Mouse (Mus musculus) adrenal gland, adult 18-20 months (tissue): ENCODE measurements at regions not wholly inside any gene's neighbourhood (a gene's known extent, or its start where the extent isn't known, plus 50 kb on each side); places are given as distances from the start of the nearest gene placed in this dataset.
A peak's percentile ranks its signal among the peaks of the same experiment; 100 is the strongest.
"Not testable (repeated sequence)": the region's sequence is repeated elsewhere in the genome, so short reads cannot be mapped to it uniquely, and the experiment has no call there.

Source experiments
- DNase-seq, 2 experiments: peaks; one replicate each; pipeline ENCODE4 v3.0.0; 2021 to 2022; ENCODE audit warnings: low spot score in 2 of 2

DNA sequence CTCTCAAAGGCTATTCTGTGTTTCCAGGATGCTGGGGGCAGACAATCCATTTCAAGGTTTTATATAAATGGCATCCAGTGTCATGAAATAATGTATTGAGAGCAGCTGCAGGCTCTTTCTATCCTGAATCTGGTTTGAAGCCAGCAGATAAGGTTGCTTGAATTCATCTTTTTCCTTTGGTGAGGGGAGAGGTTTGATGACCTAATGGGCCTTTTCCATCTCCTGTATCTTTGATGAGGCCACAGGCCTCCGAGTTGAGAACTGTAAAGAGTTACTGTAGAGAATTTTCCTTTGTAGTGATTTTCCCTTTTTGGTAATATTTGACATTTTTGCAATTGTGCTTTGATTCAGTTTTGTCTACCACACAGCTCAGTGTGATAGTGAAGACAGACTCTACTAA lies 458.8 kb upstream of the 1700008P02Rik start:
- no peak for DNase-seq

DNA sequence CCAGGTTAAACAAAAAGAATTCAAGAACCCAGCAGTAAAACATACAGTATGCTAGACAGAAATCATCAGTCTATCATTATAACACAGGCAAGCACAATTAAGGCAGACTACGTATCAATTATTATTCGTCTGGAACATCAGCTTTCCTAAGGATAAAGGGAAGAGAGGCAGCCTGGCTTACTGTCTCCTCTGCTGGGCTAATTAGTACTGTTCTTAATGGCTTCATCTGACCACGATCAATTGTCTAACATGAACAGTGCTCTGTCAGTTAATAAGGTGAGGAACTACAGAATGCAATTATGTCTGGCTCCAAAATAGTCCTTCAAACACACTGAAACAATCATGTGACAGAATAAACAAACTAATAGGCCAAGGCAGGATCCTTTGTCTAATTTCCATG lies 456.6 kb upstream of the 1700008P02Rik start:
- DNase-seq = no peak

DNA sequence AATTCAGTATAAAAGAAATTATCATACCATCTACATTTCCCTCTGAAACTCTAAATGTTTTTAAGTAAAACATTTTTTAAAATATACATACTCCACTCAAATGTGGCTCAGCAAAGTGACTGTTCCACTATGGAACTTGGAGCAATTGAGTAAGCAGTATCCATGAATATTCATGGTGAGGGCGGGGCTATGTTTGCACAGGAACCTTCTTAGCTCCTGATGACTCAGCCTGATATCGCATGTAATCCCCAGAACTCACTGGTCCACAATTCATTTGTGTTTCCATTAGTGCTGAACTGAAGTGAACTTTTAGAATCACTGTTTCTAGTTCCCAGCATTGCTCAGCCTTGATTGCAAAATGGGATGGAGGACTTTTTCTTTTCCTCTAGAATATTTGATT lies 454.2 kb upstream of the 1700008P02Rik start:
- DNase-seq = no peak

DNA sequence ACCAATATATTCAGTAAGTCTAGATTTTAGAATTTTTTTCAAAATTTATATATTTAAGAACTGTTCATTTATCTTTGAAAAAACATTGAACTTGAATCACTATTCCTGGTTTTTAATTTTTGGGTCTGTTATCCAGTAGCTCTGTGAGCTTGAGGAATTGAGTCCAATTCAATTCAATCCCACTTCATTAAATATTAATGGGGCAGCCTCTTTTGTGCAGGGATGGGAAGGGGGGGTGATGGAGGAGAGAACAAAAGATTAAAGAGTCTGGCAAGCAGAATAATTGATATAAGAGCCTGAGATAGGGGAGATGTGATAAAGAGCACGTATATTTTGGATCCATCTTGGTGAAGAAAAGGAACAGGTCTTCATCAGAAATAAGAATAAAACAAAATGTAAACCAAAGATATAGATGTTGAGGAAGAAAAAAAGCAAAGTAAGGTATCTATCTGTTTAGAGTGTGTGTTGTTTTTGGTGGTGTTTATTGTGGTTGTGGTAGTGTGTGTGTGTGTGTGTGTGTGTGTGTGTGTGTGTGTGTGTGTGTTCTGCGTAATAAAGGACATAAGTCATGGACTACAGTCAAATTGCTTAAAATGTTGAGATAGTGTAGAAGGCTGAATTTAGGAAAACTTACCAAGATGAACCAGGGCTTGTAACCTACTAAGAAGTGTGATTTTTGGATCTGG lies 421.3 kb upstream of the 1700008P02Rik start:
- DNase-seq = no peak

DNA sequence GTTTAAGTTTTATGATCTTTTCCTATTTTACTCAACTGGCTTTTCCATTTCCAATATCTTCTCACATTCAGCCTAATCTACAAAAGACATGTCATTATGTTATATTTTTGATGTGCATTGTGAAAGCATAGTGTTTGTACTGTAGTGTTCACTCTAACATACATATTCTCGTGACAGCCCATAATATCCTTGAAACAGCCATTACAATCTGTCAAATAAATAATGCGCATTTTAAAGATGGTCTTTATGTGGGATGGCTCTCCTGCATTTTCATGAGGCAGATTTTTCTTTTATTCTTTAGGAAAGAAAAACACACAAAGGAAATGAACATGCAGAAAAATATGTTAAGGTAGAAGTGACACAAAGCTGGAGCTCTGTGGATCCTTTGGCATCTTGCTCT lies 415.6 kb upstream of the 1700008P02Rik start:
- no peak for DNase-seq

DNA sequence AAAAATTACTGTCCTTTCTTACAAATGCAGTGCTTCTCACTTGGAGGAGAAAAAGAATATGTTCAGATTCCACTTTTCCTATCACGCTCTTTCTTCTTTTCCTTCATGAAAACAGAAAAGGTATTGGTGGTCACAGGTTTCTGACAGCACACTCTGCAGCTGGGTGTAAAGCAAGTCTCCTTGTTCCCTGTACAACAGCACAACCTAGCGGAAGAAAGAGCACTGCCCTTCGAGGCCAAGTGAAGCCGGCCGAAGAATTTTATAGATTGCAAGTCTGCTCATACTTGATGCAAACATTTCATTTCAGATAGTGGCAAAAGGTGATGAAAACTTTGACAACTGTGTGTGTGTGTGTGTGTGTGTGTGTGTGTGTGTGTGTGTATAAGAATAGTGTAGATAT lies 407.6 kb upstream of the 1700008P02Rik start:
- peak; percentile 5 to 25 for DNase-seq

DNA sequence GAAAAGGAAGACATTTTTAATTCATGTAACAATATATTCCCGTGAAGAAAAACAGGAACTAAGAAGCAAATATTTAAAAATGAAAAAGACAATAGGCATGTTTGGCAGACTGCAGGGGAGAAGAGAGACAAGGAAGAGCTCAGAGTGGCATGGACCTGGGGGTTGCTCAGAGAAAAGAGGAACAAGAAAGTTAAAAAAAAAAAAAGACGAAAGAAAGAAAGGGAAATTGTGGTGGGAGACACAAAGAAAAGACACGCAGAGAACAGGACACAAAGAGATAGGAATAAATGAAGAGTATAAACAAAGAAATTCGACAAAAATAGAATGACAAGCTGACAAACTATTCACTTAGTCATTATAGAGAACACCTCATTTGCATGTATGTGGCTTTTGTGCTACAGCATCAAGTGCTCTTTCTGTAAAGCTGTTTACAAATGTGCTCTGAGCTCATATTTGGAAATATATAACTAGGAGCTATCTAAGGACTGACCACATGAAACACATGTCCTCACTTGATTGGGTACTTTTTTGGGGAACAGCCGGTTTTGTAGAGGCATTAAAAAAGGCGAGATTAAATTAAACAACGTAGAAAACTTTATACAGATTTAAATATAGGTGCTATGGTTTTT lies 394.2 kb upstream of the 1700008P02Rik start:
- no peak for DNase-seq

DNA sequence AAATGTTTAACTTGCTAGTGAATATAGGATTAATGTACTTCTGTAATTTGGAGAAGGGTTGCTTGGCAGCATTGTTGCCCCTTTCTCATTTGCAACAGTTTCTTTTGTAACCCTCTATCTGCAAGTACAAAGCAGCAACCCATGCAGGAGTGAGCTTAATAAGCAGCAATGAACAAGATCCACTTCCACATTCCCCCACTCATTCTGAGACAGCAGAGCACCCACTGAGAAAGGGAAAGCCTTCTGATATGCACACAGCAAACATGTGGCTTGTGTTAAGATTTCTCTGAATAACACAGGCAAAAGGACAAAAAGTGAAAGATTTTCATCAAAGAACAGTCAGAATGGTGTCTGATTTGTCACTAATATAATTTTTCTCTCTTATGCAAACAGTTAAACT lies 393.3 kb upstream of the 1700008P02Rik start:
- DNase-seq = no peak

DNA sequence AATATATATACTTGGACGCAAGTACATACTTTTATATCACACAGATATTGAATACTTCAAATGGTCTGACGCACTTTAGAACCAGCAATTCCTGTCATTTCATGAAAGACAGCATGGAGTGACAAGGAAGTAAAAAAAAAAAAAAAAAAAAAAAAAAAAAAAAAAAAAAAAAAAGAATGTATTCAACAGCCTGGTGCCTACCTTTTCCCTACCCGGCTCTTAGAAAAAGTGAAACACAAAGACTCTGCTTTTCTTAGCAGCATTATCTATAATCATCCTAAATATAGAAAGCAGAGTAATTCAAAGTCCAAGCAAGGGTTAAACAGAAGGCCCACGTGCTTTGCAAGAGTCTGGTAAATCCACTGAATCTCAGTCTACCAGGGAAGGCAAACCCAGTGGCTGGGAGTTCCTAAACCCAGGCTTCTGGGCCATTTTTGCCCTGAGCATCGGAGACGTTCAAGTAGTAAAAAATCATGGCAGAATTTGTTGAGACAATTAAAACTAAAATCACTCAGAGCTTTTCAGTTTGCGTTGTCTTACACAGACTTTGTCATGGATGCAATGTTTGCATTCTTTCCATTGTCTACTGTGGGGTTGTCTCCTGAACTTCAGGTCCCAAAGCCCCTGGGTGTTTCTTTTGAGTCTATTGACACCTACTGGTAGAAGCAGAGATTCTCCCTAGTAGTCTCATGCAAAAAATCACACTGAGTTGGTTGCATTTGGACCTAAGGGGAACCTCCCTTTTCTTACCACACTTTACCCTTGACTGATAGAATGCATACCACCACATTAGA lies 390.2 kb upstream of the 1700008P02Rik start:
- DNase-seq = no peak

DNA sequence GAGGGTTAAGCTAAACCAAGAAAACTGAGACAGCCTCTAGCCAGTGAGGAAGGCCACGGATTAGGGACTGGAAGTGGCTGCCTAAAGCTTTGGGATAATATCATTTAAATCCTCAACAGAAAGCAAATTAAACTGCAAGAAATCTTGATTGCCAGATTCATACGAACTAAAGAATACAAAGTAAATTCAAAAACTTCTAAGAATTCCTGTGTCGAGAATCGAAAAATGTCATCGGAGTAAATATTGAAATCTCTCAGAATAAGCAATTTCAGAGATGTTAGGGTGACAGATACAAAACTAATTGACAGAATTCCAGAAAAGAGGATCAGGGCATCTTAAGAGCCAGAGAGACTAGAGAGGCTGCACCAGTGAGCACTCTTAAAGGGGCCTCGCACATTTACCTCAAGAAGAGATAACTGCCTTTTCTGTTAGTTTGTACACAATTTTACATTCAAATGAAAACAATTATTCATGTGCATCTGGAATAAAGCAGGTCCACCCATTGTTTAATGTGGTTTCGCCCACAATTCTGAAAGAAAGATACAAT lies 388.5 kb upstream of the 1700008P02Rik start:
- no peak for DNase-seq

DNA sequence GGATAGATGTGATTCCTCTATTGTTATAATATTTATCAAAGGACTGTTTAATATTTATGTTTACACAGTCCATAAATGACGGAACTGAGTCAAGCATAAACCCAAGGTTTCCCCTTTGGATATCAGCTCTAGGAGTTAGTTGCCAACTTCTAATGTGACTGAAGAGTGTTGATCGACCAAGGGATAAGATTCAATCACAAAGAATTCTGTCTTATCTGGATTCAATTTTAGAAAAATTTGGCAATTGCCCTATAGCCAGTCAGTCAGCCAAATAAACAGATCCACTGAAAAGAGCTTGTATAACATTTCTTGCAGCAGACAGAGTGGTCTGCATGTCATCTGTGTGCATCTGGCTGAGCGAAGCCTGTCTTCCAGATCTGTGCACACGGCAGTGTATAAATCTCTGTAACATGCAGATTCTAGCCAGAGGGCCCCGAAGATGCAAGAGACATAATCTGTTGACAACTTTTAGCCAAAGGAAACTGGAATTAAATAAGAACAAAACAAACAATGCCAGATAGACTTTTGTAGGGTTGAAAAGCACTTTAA lies 387.6 kb upstream of the 1700008P02Rik start:
- no peak for DNase-seq

DNA sequence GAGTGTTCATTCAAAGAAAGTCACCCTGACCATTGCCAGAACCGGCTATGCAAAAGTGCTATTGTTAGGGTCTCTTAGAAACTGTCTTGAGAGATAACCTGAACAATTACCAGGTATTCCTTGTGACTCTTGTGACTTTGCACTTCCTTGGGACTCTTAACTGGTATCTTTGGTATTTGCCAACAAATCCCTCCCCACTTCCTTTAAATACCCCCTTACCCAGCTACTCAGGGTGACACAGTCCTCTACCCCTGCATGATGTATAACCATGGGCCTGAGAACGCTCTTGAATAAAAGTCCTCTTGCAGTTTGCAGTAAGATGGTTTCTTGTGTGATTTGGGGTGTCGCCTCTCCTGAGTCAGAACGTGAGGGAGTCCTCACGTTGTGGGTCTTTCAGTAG lies 371.5 kb upstream of the 1700008P02Rik start:
- not testable (repeated sequence) for DNase-seq

DNA sequence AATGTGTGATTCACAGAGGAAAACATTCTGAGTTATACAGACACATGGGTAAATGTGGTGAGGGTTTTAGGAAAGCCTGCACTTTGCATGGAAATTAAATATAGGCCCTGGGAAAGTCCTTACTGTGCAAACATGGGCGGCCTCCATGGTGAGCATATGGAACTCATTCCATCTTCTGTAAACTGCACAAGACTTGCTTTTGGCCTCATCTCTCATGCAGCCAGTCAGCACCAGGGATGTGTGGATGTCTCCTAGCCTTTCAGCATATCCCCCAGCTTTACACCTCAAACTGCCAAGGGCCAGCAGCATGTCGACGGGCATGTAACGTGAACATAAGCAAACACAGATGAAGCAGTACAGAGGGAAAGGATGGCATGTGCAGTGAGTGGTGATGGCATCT lies 364.7 kb upstream of the 1700008P02Rik start:
- no peak for DNase-seq

DNA sequence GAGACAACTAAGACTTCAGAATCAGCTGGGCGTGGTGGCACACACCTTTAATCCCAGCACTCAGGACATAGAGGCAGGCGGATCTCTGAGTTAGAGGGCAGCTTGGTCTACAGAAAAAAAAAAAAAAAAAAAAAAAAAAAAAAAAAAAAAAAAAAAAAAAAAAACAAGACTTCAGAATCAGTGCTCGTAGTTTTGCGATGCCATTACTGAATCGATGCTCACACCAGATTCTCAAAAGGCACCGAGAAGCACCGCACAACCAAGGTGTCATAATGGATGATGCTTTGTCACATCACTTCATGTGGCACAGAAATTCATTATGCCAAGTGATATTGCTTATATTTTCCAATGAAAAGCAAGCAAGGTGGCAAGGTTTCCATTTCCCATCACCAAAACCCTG lies 337.4 kb upstream of the 1700008P02Rik start:
- DNase-seq = no peak

DNA sequence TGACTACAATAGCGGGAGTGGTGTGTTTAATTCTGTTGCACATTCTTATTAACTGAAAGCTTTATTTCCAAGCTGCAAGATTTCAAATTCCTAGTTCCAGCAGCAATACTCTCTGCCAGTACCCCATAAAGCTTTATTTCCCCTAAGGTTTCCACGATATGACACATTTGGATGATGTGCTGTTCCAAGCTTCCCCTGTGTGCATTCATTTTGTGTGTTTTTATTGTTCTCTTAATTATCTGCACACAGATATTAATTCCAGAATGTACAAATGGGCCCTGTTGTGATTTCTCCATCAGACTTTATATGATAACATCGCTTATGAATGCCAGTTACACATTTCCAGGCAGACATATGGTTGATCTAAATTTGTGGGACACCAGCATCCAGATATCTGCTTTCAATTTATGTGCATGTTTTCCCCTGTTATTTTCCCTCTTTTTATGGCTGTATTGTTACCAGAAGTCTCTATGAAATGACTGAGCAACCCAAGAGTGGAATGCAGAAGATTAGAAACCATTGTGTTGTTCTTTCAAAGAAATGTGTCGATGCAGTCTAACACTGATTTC lies 312.4 kb upstream of the 1700008P02Rik start:
- no peak for DNase-seq

DNA sequence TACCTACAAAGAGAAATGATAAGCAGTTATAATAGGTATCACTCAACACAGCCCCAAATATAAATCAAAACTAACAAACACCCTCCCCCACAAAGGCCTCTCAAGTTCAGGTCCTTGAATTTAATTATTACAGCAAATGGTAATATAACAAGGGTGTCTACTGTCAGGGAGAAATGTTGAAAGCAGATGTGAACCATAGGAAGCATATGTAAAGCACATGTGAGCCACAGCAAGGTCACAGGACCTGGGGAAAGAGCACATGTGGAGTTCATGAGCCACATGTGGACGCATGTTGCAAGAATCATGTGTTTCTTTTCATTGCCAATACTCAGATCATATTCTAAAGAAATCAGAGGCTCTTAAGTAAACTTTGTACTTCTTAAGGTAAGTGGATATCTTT lies 306.5 kb upstream of the 1700008P02Rik start:
- no peak for DNase-seq

DNA sequence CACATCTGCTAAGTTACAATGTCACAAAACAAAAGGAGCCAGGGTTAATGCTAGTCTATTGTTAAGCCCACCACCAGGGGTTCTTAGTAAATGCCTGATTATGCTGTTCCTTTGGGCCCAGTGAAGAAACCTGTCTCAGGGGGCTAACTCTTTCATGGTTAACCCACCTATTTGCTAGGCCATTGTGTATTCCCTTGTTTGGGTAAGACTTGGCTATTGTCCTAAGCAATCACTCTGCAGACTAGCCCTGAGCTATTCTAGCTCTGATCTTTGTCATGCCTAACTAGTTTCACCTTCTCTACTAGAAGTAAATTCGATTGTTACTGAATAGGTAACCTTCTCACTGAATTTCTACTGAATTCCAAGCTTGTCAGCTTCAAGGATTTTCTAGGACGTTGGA lies 302.4 kb upstream of the 1700008P02Rik start:
- DNase-seq = not testable (repeated sequence)

DNA sequence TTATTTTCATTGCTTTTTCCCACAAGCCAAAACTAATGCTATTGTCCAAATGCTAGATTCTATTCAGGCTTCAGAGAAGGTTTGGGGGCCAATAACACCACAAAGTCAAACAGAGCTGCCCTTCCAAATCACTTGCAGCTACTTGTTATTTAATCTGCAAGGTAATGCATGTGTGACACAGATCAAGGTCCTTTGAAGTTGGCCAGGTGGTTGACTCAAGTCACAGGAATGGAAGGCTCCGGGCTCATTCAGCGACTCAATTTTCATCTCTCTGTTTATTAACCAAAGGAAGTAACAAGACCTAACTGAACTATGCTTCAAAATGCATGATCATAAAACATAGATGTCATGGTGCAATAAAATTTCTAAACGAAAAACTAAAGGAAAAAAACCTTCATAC lies 300.0 kb upstream of the 1700008P02Rik start:
- no peak for DNase-seq

DNA sequence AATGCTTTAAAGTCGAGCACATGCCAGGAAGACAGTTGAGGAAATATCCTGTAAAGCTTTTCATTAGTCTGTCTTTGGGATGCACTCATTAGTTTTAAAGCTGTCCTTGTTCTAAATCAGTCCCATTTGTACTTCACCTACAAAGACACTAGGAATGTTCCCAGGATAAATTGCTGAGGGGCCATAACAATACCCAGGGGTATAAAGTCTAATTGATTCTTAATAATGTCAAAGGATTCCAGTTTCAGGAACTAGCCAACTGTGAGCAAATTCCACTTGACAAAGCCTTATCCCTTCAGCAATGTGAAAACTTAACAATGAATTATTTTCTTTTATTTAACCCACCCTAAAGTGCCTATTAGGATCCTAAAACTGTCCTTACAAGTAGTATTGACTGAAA lies 267.7 kb upstream of the 1700008P02Rik start:
- DNase-seq = no peak

DNA sequence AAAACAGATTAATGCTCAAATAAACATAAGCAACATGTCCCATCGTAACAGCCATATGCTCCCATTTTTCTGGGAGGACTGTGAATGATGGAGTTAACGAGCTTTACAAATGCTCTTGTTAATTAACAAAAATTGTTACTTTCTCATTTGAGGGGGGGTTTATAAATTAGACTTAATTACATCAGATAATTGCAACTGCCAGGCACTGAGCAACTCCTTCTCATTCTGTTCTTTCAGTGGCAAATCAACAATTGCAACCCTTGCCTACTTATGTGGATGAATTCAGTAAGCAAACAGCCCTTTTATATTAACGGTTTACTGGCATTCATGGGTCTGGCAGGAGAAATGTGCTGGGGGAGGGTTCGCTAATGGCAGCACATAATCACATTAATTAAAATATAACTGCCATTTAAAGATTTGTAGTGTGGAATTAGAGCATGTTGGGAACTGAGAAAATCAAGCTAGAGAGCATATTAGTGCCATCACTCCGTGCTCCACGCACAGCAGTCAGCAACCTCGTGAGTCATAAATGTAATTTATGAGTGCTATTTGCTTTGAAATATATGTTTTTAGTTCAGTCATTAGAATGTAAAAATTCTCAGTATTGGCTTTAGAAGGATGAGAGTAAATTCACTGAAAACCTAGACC lies 266.9 kb upstream of the 1700008P02Rik start:
- DNase-seq = no peak
